19 mouse cellular contexts compared by ENCODE assay signal in the genomic region with DNA sequence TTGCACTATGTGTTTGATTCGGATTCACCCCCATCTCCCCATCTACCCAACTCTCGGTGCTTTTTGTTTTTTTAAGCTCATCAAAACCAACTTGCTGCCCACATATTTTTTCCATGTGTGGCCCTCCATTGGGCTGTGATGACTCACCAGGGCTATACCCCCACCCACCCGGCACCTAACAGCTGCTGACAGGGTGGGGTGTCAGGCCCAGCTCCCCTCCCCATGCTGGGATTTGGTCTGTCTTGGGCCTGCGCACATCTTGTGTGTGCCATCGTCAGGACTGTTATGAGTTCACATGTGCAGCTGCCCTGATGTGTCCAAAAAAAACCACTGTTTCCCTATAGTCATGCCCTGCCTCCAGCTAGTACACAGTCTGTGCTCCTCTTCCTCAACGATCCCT. TPM values are rescaled to one million over a fixed set of nuclear protein-coding genes. Genes with fewer than 3 reads are reported as not detected.
DNase-seq lines count a peak whose midpoint lies in the region; ATAC-seq and TF ChIP-seq lines count a peak whose summit lies in the region.
"Had no signal": no experiment of that assay in that cellular context is flagged by ENCODE, and none has a peak within 500 bp of the region (broad histone marks: within the 10 kb centered on the region; RNA-seq: fewer than 3 reads in every experiment).

No protein-coding gene starts in this region.

- in situ Hi-C loops in CH12.LX (cut with MboI; ENCODE audit: low pct_ligation_motif_present, low pct_unique_long_range_greater_than_20kb, low sequenced_read_pairs): no loop called here

- H3K27ac ChIP-seq in forebrain, embryonic 15.5 days (replicated peaks): no peak overlapping the region
- H3K27ac ChIP-seq in forebrain, embryonic 11.5 days (ENCODE audit: low read depth, low read length): no peak overlapping the region
- H3K27ac ChIP-seq in midbrain, embryonic 11.5 days (ENCODE audit: low read depth, low read length): no peak overlapping the region
- H3K27ac ChIP-seq in midbrain, embryonic 16.5 days (ENCODE audit: low read length): no peak overlapping the region
- no peak overlapping the region for H3K27ac ChIP-seq in CH12.LX (ENCODE audit: insufficient read depth, low read depth)
- H3K27ac ChIP-seq: heart, embryonic 13.5 days; hindbrain, postnatal 0 days; midbrain, embryonic 10.5 days had no signal

- H3K27me3 ChIP-seq in forebrain, embryonic 15.5 days: no peaks in the 10 kb centered on the region
- H3K27me3 ChIP-seq in forebrain, embryonic 11.5 days (ENCODE audit: control insufficient read depth, insufficient read depth, low read length): no peaks in the 10 kb centered on the region
- no peaks in the 10 kb centered on the region for H3K27me3 ChIP-seq in midbrain, embryonic 11.5 days (ENCODE audit: control insufficient read depth, insufficient read depth, low read length)
- H3K27me3 ChIP-seq in midbrain, embryonic 16.5 days (ENCODE audit: control insufficient read depth, insufficient read depth, low read depth, low read length): no peaks in the 10 kb centered on the region
- H3K27me3 ChIP-seq in CH12.LX (replicated peaks): no peaks in the 10 kb centered on the region
- no peaks in the 10 kb centered on the region for H3K27me3 ChIP-seq in myocyte (ENCODE audit: control insufficient read depth, insufficient read depth, insufficient read length)
- H3K27me3 ChIP-seq: heart, embryonic 13.5 days had no signal

- H3K9me3 ChIP-seq in forebrain, embryonic 15.5 days: no peaks in the 10 kb centered on the region
- no peaks in the 10 kb centered on the region for H3K9me3 ChIP-seq in forebrain, embryonic 11.5 days (ENCODE audit: control insufficient read depth, low read length)
- no peaks in the 10 kb centered on the region for H3K9me3 ChIP-seq in midbrain, embryonic 11.5 days (ENCODE audit: control insufficient read depth, low read length)
- no peaks in the 10 kb centered on the region for H3K9me3 ChIP-seq in midbrain, embryonic 16.5 days (replicated peaks; ENCODE audit: control insufficient read depth, low read length, poor library complexity, severe bottlenecking)
- peaks cover 5% of the 10 kb centered on the region for H3K9me3 ChIP-seq in CH12.LX (replicated peaks; ENCODE audit: low read length)
- H3K9me3 ChIP-seq: heart, embryonic 13.5 days; midbrain, embryonic 10.5 days had no signal

- H3K9ac ChIP-seq in forebrain, embryonic 15.5 days (replicated peaks): no peak overlapping the region
- H3K9ac ChIP-seq in forebrain, embryonic 11.5 days (ENCODE audit: low read length): no peak overlapping the region
- H3K9ac ChIP-seq in midbrain, embryonic 11.5 days (ENCODE audit: low read length): no peak overlapping the region
- no peak overlapping the region for H3K9ac ChIP-seq in midbrain, embryonic 16.5 days (ENCODE audit: low read depth, low read length)
- H3K9ac ChIP-seq in CH12.LX (ENCODE audit: insufficient read depth, low read depth): no peak overlapping the region
- H3K9ac ChIP-seq: forebrain, postnatal 0 days; heart, embryonic 13.5 days had no signal

- TF ChIP-seq EP300 in CH12.LX (IDR thresholded peaks at IDR 0.05; ENCODE audit: low read length): peak; percentile 26; the same call in 1 of the 2 replicates

- TF ChIP-seq POLR2A in CH12.LX (IDR thresholded peaks at IDR 0.05; ENCODE audit: low read depth, low read length) (no peak), myocyte (IDR thresholded peaks at IDR 0.05; ENCODE audit: insufficient read length, low read depth) (no peak)

- intact Hi-C loops in gastrocnemius, postnatal 36 days (cut with DNase I): no loop called here

- ATAC-seq in forebrain, embryonic 15.5 days (replicated peaks): 0 out of 2 replicates have a peak, but pooled peaks have one; percentile 26
- no peak for ATAC-seq in forebrain, embryonic 11.5 days (replicated peaks; ENCODE audit: low FRiP score)
- peak; percentile 16; the same call in 1 of the 2 replicates for ATAC-seq in midbrain, embryonic 11.5 days (ENCODE audit: low FRiP score)
- ATAC-seq in midbrain, embryonic 16.5 days: no peak
- ATAC-seq: forebrain, postnatal 0 days; hindbrain, postnatal 0 days had no signal

- H3K4me2 ChIP-seq in forebrain, embryonic 15.5 days (replicated peaks): no peak overlapping the region
- no peak overlapping the region for H3K4me2 ChIP-seq in forebrain, embryonic 11.5 days (ENCODE audit: low read depth, low read length, severe bottlenecking)
- H3K4me2 ChIP-seq in midbrain, embryonic 11.5 days: no peak overlapping the region
- no peak overlapping the region for H3K4me2 ChIP-seq in midbrain, embryonic 16.5 days (ENCODE audit: low read length)
- H3K4me2 ChIP-seq in CH12.LX (ENCODE audit: insufficient read depth, low read depth, poor library complexity, severe bottlenecking) (no peak overlapping the region), myocyte (ENCODE audit: low read depth) (peak overlapping the region; percentile 57)
- H3K4me2 ChIP-seq: heart, embryonic 13.5 days had no signal

- no peak for TF ChIP-seq RAD21 in CH12.LX (IDR thresholded peaks at IDR 0.05; ENCODE audit: low read depth, low read length)

- no peak for DNase-seq in forebrain, embryonic 11.5 days (ENCODE audit: low spot score)
- no peak for DNase-seq in midbrain, embryonic 11.5 days (ENCODE audit: low spot score, missing footprints)
- no peak for DNase-seq in CH12.LX (ENCODE audit: extremely low read depth)
- DNase-seq in cerebellum, adult 9-10 months: no peak
- no peak for DNase-seq in gastrocnemius, postnatal 36 days
- DNase-seq: cerebellum, postnatal 25 days; forebrain, postnatal 0 days; heart, postnatal 36 days; kidney, adult 2 months; lung, adult 18-20 months; right cerebral cortex, postnatal 14 days; thymus, postnatal 14 days had no signal

- 83% methylated on average over 6 of the region's 6 CpGs for WGBS in forebrain, embryonic 15.5 days
- WGBS in forebrain, embryonic 11.5 days: 87% methylated on average over 6 of the region's 6 CpGs
- WGBS in midbrain, embryonic 11.5 days: 85% methylated on average over 6 of the region's 6 CpGs
- WGBS in midbrain, embryonic 16.5 days: 77% methylated on average over 6 of the region's 6 CpGs

- dilution Hi-C loops in CH12.LX (cut with MboI; ENCODE audit: extremely low pct_ligation_motif_present, extremely low pct_unique_long_range_greater_than_20kb, low sequenced_read_pairs): no loop called here

- TF ChIP-seq CTCF in CH12.LX (conservative IDR thresholded peaks at IDR 0.05 in 1 of 2, IDR thresholded peaks at IDR 0.05 in 1 of 2; ENCODE audit: low read depth in 2 of 2, low read length in 2 of 2): no peak

- H3K4me3 ChIP-seq in forebrain, embryonic 15.5 days: no peak overlapping the region
- no peak overlapping the region for H3K4me3 ChIP-seq in forebrain, embryonic 11.5 days (ENCODE audit: low read depth, low read length)
- no peak overlapping the region for H3K4me3 ChIP-seq in midbrain, embryonic 11.5 days (ENCODE audit: low read depth, low read length)
- no peak overlapping the region for H3K4me3 ChIP-seq in midbrain, embryonic 16.5 days (ENCODE audit: low read depth, low read length)
- no peak overlapping the region for H3K4me3 ChIP-seq in CH12.LX (replicated peaks in 1 of 3; ENCODE audit: low read depth in 2 of 3, low read length in 2 of 3, poor library complexity in 1 of 3)
- no peak overlapping the region for H3K4me3 ChIP-seq in myocyte
- H3K4me3 ChIP-seq: erythroblast, embryonic 14.5 days; heart, embryonic 13.5 days; midbrain, embryonic 10.5 days had no signal

- H3K79me2 ChIP-seq in CH12.LX (replicated peaks; ENCODE audit: control insufficient read depth, extremely low read depth, insufficient read depth, poor library complexity, severe bottlenecking) (peaks cover 17% of the 10 kb centered on the region), myocyte (ENCODE audit: control insufficient read depth, insufficient read depth) (peaks cover 20% of the 10 kb centered on the region)

- H3K4me1 ChIP-seq in forebrain, embryonic 15.5 days: peaks cover 5% of the 10 kb centered on the region; the same call in 1 of the 2 replicates
- H3K4me1 ChIP-seq in forebrain, embryonic 11.5 days (replicated peaks; ENCODE audit: control insufficient read depth, insufficient read depth, low read length): no peaks in the 10 kb centered on the region; the same call in 1 of the 2 replicates
- peaks cover 7% of the 10 kb centered on the region for H3K4me1 ChIP-seq in midbrain, embryonic 11.5 days (ENCODE audit: control insufficient read depth, insufficient read depth, low read length)
- 0 out of 2 replicates have a peak, but pooled peaks cover 3% of the 10 kb centered on the region for H3K4me1 ChIP-seq in midbrain, embryonic 16.5 days (ENCODE audit: control insufficient read depth, insufficient read depth, low read length)
- H3K4me1 ChIP-seq in CH12.LX (ENCODE audit: control insufficient read depth in 1 of 2, insufficient read depth in 2 of 2): peaks cover 11 to 59% of the 10 kb centered on the region in 2 experiments

- H3K36me3 ChIP-seq in forebrain, embryonic 15.5 days: 0 out of 2 replicates have a peak, but pooled peaks cover 3% of the 10 kb centered on the region
- no peaks in the 10 kb centered on the region for H3K36me3 ChIP-seq in forebrain, embryonic 11.5 days (ENCODE audit: control insufficient read depth, insufficient read depth, low read length)
- 0 out of 2 replicates have a peak, but pooled peaks cover 4% of the 10 kb centered on the region for H3K36me3 ChIP-seq in midbrain, embryonic 11.5 days (ENCODE audit: control insufficient read depth, insufficient read depth, low read length)
- no peaks in the 10 kb centered on the region for H3K36me3 ChIP-seq in midbrain, embryonic 16.5 days (ENCODE audit: control insufficient read depth, insufficient read depth, low read length)
- H3K36me3 ChIP-seq in CH12.LX (replicated peaks in 1 of 2; ENCODE audit: control insufficient read depth in 1 of 2, insufficient read depth in 1 of 2, low read length in 1 of 2): peaks cover 7 to 34% of the 10 kb centered on the region in 2 experiments
- no peaks in the 10 kb centered on the region for H3K36me3 ChIP-seq in myocyte (ENCODE audit: control insufficient read depth, insufficient read depth)

- no peak overlapping the region for H3ac ChIP-seq in myocyte (ENCODE audit: control insufficient read depth, insufficient read length)

TF ChIP-seq in CH12.LX, 34 proteins besides CTCF, POLR2A, EP300 and RAD21 (continues in another document):
- 0 out of 2 replicates have a peak, but pooled peaks have one; percentile 40 for TF ChIP-seq SIN3A (IDR thresholded peaks at IDR 0.05; ENCODE audit: low read length)

TF ChIP-seq in myocyte, 11 proteins besides CTCF, POLR2A, EP300 and RAD21 (continues in another document):
- no peak for TF ChIP-seq CEBPB (IDR thresholded peaks at IDR 0.05; ENCODE audit: insufficient read depth, poor library complexity, severe bottlenecking)

RNA-seq across cellular contexts. Expression of gene Fryl, which starts 33.4 kb away (rescaled TPM):
- 48.3 and 51.5 TPM in 2 replicates for polyA plus RNA-seq in forebrain, embryonic 15.5 days (2015; fragmentation: Nextera tagmentation; extraction: Ambion mirVana)
- 48.0 and 49.6 TPM in 2 replicates for polyA plus RNA-seq in forebrain, embryonic 11.5 days (2014; fragmentation: Nextera tagmentation; extraction: Ambion mirVana)
- 39.0 and 42.5 TPM in 2 replicates for polyA plus RNA-seq in midbrain, embryonic 11.5 days (2014; fragmentation: Nextera tagmentation; extraction: Ambion mirVana)
- 40.0 and 47.5 TPM in 2 replicates for polyA plus RNA-seq in midbrain, embryonic 16.5 days (2015; fragmentation: Nextera tagmentation; extraction: Ambion mirVana)
- total RNA-seq in CH12.LX (2012; rRNA removed) (31.3 and 35.0 TPM in 2 replicates), CH12.LX (2014; rRNA removed) (23.2 and 23.8 TPM in 2 replicates)
- polyA plus RNA-seq in CH12.LX (2012; ENCODE audit: insufficient read length, low read depth) (32.6 and 38.4 TPM in 2 replicates), myocyte (2012; fragmentation: generic; extraction: Trizol) (15.3 TPM)
- total RNA-seq in gastrocnemius, postnatal 36 days (2021): 10 to 100 TPM; 12.4 to 19.4 TPM

Comparison
In these comparisons a context has a peak if more than half of its experiments do, and no peak if none do; other contexts are left out.
1. ATAC-seq: peak in forebrain, embryonic 15.5 days (single experiment) and midbrain, embryonic 11.5 days (single experiment); none in forebrain, embryonic 11.5 days (single experiment) and midbrain, embryonic 16.5 days (single experiment).